Mouse (Mus musculus) stomach, postnatal 0 days (tissue): ENCODE results near the gene Hspa1l.

Source experiments
- CTCF ChIP-seq: IDR thresholded peaks from 2 replicates; pipeline ENCODE4 v1.5.1; 2016; ENCODE audit warnings: antibody characterized with exemption, low read depth, mild to moderate bottlenecking, moderate library complexity
- EP300 ChIP-seq: optimal IDR thresholded peaks from 2 replicates; pipeline ENCODE3; 2016; ENCODE audit warnings: antibody characterized with exemption

DNA sequence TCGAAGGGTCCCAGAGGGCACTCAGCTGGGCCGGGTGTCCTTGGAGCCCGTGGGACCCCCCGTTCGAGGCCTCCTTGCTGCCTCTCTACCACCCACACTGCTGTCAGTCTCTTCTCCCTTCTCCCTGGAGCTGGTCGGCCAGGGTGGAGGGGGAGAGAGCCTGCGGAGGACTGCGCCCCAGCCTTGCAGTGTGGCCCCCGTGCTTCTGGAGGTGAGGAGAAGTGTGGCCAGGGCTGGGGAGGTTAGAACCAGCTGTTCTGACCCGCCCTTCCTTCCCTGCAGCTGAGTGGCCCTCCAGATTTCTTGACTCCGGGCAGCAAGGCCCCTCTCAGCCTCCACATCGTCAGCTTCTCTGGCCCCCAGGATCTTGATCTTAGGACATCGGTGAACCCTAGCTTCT is 51.8 kb downstream of the Hspa1l start:
- TF ChIP-seq CTCF (no peak), EP300 (no peak)
